Mouse (Mus musculus) frontal cortex, postnatal 25 days (tissue): Measurements from ENCODE around the gene Ppp1r3c.

Source experiments
- DNase-seq, 2 experiments: peaks; one replicate each; pipeline ENCODE4 v3.0.0; 2022; ENCODE audit warnings: low spot score in 2 of 2

Ppp1r3c gene

GRCm38 (mm10) chr19:36716221-36716620 lies 20.2 kb downstream of the Ppp1r3c start:
- no peak for DNase-seq

- DNase-seq = no peak
Measured at GRCm38 (mm10) chr19:36715591-36715990, 20.9 kb downstream of the Ppp1r3c start.

GRCm38 (mm10) chr19:36714492-36714891 lies 22.0 kb downstream of the Ppp1r3c start:
- DNase-seq = no peak

- no peak for DNase-seq
Measured at GRCm38 (mm10) chr19:36713092-36713491, 23.4 kb downstream of the Ppp1r3c start.

- no peak for DNase-seq
Measured at GRCm38 (mm10) chr19:36706195-36706594, 30.3 kb downstream of the Ppp1r3c start.

- no peak for DNase-seq
Measured at GRCm38 (mm10) chr19:36705286-36706146, 30.9 kb downstream of the Ppp1r3c start.

- no peak for DNase-seq
Measured at GRCm38 (mm10) chr19:36704763-36705162, 31.7 kb downstream of the Ppp1r3c start.

- no peak for DNase-seq
Measured at GRCm38 (mm10) chr19:36701809-36702622, 34.4 kb downstream of the Ppp1r3c start.

GRCm38 (mm10) chr19:36701366-36701765 lies 35.1 kb downstream of the Ppp1r3c start:
- no peak for DNase-seq

GRCm38 (mm10) chr19:36700937-36701336 lies 35.5 kb downstream of the Ppp1r3c start:
- DNase-seq = no peak

GRCm38 (mm10) chr19:36699151-36699550 lies 37.3 kb downstream of the Ppp1r3c start:
- no peak for DNase-seq

GRCm38 (mm10) chr19:36698200-36698599 lies 38.3 kb downstream of the Ppp1r3c start:
- no peak for DNase-seq

GRCm38 (mm10) chr19:36696601-36697122 lies 39.8 kb downstream of the Ppp1r3c start:
- no peak for DNase-seq

- DNase-seq = no peak
Measured at GRCm38 (mm10) chr19:36693530-36693929, 42.9 kb downstream of the Ppp1r3c start.

- DNase-seq = no peak
Measured at GRCm38 (mm10) chr19:36691941-36692340, 44.5 kb downstream of the Ppp1r3c start.

GRCm38 (mm10) chr19:36691245-36691644 lies 45.2 kb downstream of the Ppp1r3c start:
- DNase-seq = no peak

- DNase-seq = no peak
Measured at GRCm38 (mm10) chr19:36689205-36689604, 47.2 kb downstream of the Ppp1r3c start.

GRCm38 (mm10) chr19:36687843-36688637 lies 48.4 kb downstream of the Ppp1r3c start:
- DNase-seq = no peak

GRCm38 (mm10) chr19:36687044-36687443 lies 49.4 kb downstream of the Ppp1r3c start:
- no peak for DNase-seq

GRCm38 (mm10) chr19:36686016-36686415 lies 50.4 kb downstream of the Ppp1r3c start:
- DNase-seq = no peak

- DNase-seq = no peak
Measured at GRCm38 (mm10) chr19:36682560-36682959, 53.9 kb downstream of the Ppp1r3c start.
